Mouse (Mus musculus): Measurements from ENCODE around the gene Lrrc17.
"Not testable (repeated sequence)": the region's sequence is repeated elsewhere in the genome, so short reads cannot be mapped to it uniquely, and the experiment has no call there.

Lrrc17 gene

GRCm38 (mm10) chr5:21608311-21609304 lies 65.2 kb downstream of the Lrrc17 start:
- DNase-seq (ENCODE audit: low read depth) = peak; percentile 18

GRCm38 (mm10) chr5:21610996-21611395 lies 67.6 kb downstream of the Lrrc17 start:
- DNase-seq (ENCODE audit: low read depth) = no peak

GRCm38 (mm10) chr5:21614299-21614698 lies 70.9 kb downstream of the Lrrc17 start:
- DNase-seq (ENCODE audit: low read depth) = not testable (repeated sequence)

GRCm38 (mm10) chr5:21616450-21617009 lies 73.2 kb downstream of the Lrrc17 start:
- no peak for DNase-seq (ENCODE audit: low read depth)
